In the genomic region with DNA sequence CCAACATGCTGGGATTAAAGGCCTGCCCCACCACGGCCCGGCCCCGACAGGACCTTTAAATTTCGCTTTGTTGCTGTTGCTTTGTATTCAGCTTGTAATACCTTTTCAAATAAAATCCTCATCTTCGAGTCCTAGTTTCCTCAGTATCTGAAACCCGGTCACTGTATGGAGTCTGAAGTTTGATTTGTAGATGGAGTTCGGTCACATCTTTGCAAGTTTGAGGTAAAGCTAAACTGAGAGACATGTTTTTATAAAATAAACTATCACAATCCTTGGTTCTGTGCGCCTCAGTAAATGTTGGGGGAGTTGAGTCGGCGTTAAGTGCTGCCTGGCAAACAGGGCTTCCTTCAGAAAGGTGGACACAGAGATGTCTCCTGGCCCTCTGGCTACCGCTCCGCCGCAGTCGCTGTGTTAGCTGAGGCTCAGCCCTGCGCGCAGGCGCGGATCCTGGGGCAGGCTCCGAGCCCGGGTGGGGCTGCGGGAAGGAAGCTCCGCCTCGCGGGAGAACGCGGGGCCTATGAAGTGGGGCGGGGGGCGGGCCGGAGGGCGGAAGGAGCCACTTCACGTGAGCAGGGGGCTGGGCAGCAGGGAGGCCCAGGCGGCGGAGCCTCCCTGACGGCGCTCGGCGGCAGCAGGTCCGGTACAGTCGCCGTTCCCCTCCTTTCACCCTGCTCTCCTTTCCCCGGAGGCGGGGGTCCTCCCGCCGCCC, we compare ENCODE assay signal across 7 mouse cellular contexts. TPM values are rescaled to one million over a fixed set of nuclear protein-coding genes. Genes with fewer than 3 reads are reported as not detected.
DNase-seq lines count a peak whose midpoint lies in the region; ATAC-seq lines count a peak whose summit lies in the region.

No protein-coding gene starts in this region.

- DNase-seq in adrenal gland, adult (ENCODE audit: inconsistent age in 2 of 2, low spot score in 1 of 2) = peak; percentile 96 to 97
- DNase-seq in embryo, embryonic 10.5 days (ENCODE audit: low spot score) = peak; percentile 96
- peak; percentile 95 for DNase-seq in gastrocnemius, postnatal 25 days
- peak; percentile 90 to 96 for DNase-seq in left cerebral cortex, postnatal 25 days (ENCODE audit: low spot score in 2 of 2)
- DNase-seq in midbrain, embryonic 10.5 days (ENCODE audit: low spot score) = peak; percentile 95
- DNase-seq in right cerebral cortex, postnatal 4 days = peak; percentile 92

- H3K4me1 ChIP-seq in intestine, embryonic 15.5 days (replicated peaks) = peaks cover 5% of the 10 kb centered on the region; the same call in 1 of the 2 replicates
- peaks cover 21% of the 10 kb centered on the region for H3K4me1 ChIP-seq in midbrain, embryonic 10.5 days

- peak overlapping the region; percentile 86 for H3K27ac ChIP-seq in intestine, embryonic 15.5 days
- peak overlapping the region; percentile 96 for H3K27ac ChIP-seq in midbrain, embryonic 10.5 days (replicated peaks)

- peak overlapping the region; percentile 73 for H3K4me2 ChIP-seq in intestine, embryonic 15.5 days (replicated peaks)

- H3K36me3 ChIP-seq in intestine, embryonic 15.5 days = no peaks in the 10 kb centered on the region
- peaks cover 12% of the 10 kb centered on the region; the same call in 1 of the 2 replicates for H3K36me3 ChIP-seq in midbrain, embryonic 10.5 days

- H3K27me3 ChIP-seq in intestine, embryonic 15.5 days (replicated peaks) = no peaks in the 10 kb centered on the region
- no peaks in the 10 kb centered on the region for H3K27me3 ChIP-seq in midbrain, embryonic 10.5 days (ENCODE audit: low read depth, poor library complexity, severe bottlenecking)

- H3K4me3 ChIP-seq in intestine, embryonic 15.5 days (replicated peaks) = peak overlapping the region; percentile 93
- H3K4me3 ChIP-seq in midbrain, embryonic 10.5 days = peak overlapping the region; percentile 95

- WGBS in intestine, embryonic 15.5 days = 6% methylated on average over 44 of the region's 44 CpGs
- WGBS in midbrain, embryonic 10.5 days = 8% methylated on average over 44 of the region's 44 CpGs

- H3K9me3 ChIP-seq in intestine, embryonic 15.5 days = no peaks in the 10 kb centered on the region
- H3K9me3 ChIP-seq in midbrain, embryonic 10.5 days (replicated peaks) = no peaks in the 10 kb centered on the region

- peak; percentile 98 for ATAC-seq in intestine, embryonic 15.5 days

- intact Hi-C loops in left cerebral cortex, postnatal 25 days (cut with DNase I) = loop anchor here (1.0 kb wide), 1 partner anchor 9 kb away; a partner anchor contains a TSS

- peak overlapping the region; percentile 95 for H3K9ac ChIP-seq in intestine, embryonic 15.5 days

RNA-seq across cellular contexts. Expression of a gene that starts 8.7 kb away (rescaled TPM):
- 10 to 100 TPM; 25.3 to 27.2 TPM for total RNA-seq in gastrocnemius, postnatal 25 days (2021)
- polyA plus RNA-seq in intestine, embryonic 15.5 days (2015; fragmentation: Nextera tagmentation; extraction: Ambion mirVana) = 28.9 and 32.5 TPM in 2 replicates
- total RNA-seq in left cerebral cortex, postnatal 25 days (2021) = 10 to 100 TPM; 94.7 to 96.2 TPM
- 43.4 and 47.2 TPM in 2 replicates for polyA plus RNA-seq in midbrain, embryonic 10.5 days (2016; fragmentation: Nextera tagmentation; extraction: Ambion mirVana)

RNA-seq across cellular contexts. Expression of a gene that starts 8.8 kb away (rescaled TPM):
- total RNA-seq in gastrocnemius, postnatal 25 days (2021) = 1 to 10 TPM; 2.9 to 3.1 TPM
- 4.9 and 6.1 TPM in 2 replicates for polyA plus RNA-seq in intestine, embryonic 15.5 days (2015; fragmentation: Nextera tagmentation; extraction: Ambion mirVana)
- total RNA-seq in left cerebral cortex, postnatal 25 days (2021) = 10 to 100 TPM; 14.1 TPM
- 5.9 and 7.3 TPM in 2 replicates for polyA plus RNA-seq in midbrain, embryonic 10.5 days (2016; fragmentation: Nextera tagmentation; extraction: Ambion mirVana)

RNA-seq across cellular contexts. Expression of a gene that starts 8.9 kb away (rescaled TPM):
- 1 to 10 TPM; 3.7 to 4.0 TPM for total RNA-seq in gastrocnemius, postnatal 25 days (2021)
- 5.2 and 5.5 TPM in 2 replicates for polyA plus RNA-seq in intestine, embryonic 15.5 days (2015; fragmentation: Nextera tagmentation; extraction: Ambion mirVana)
- 10 to 100 TPM in 1 of 2 experiments, 1 to 10 TPM in 1; 9.7 to 10.4 TPM for total RNA-seq in left cerebral cortex, postnatal 25 days (2021)
- polyA plus RNA-seq in midbrain, embryonic 10.5 days (2016; fragmentation: Nextera tagmentation; extraction: Ambion mirVana) = 9.2 and 11.0 TPM in 2 replicates

RNA-seq across cellular contexts. Expression of a gene that starts 29.1 kb away (rescaled TPM):
- total RNA-seq in gastrocnemius, postnatal 25 days (2021) = 10 to 100 TPM; 33.4 to 40.7 TPM
- polyA plus RNA-seq in intestine, embryonic 15.5 days (2015; fragmentation: Nextera tagmentation; extraction: Ambion mirVana) = 10.8 and 12.1 TPM in 2 replicates
- 10 to 100 TPM; 84.5 to 97.3 TPM for total RNA-seq in left cerebral cortex, postnatal 25 days (2021)
- polyA plus RNA-seq in midbrain, embryonic 10.5 days (2016; fragmentation: Nextera tagmentation; extraction: Ambion mirVana) = 16.1 and 19.7 TPM in 2 replicates

Comparison
In these comparisons a context has a peak if more than half of its experiments do, and no peak if none do; other contexts are left out.
1. Peak in every context shown above with its lines: DNase-seq, ATAC-seq, H3K4me3 ChIP-seq and H3K27ac ChIP-seq.